Mouse (Mus musculus): Measurements from ENCODE around the gene Cryge. TPM values are rescaled to one million over a fixed set of nuclear protein-coding genes. Genes with fewer than 3 reads are reported as not detected.
A peak's percentile ranks its signal among the peaks of the same experiment; 100 is the strongest.

The Cryge gene
- total RNA-seq, 2 experiments from 2014 or later: 0.50 TPM; not detected in 1

DNA sequence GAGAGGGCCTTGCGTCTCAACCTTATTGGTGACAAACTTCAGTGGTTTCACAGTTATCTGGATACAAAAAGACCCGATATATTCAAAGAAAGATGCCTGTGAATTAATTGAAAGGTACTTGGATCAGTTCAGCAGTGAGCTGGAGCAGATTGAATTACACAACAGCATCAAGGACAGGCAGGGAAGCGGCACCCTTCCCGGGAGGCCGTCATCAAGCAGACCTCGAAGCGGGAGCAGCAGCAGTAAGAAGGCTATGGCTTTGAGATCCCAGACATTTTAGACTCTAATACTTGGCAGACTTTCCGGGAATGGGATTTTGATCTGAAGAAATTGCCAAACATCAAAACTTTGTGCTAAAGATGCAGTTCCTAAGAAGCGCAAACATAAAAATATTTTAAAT, 22.7 kb downstream of the Cryge start:
- no peak for DNase-seq (ENCODE audit: low spot score in 2 of 2)

GRCm38 (mm10) chr1:65012726-65013125, 38.2 kb downstream of the Cryge start:
- no peak for DNase-seq (ENCODE audit: low spot score in 2 of 2)

GRCm38 (mm10) chr1:65010153-65010552, 40.8 kb downstream of the Cryge start:
- DNase-seq (ENCODE audit: low spot score in 2 of 2): peak in 1 of 2 experiments; percentile 39

GRCm38 (mm10) chr1:65005575-65005974, 45.4 kb downstream of the Cryge start:
- no peak for DNase-seq (ENCODE audit: low spot score in 2 of 2)

GRCm38 (mm10) chr1:65004526-65004925, 46.4 kb downstream of the Cryge start:
- no peak for DNase-seq (ENCODE audit: low spot score in 2 of 2)

Other genes starting within 250 kb of the Cryge start
- gene Plekhm3, start 94.3 kb downstream of the Cryge start, total RNA-seq (2021): 10 to 100 TPM; 27.0 to 29.2 TPM
- gene Akr1cl, start 18.4 kb downstream of the Cryge start, total RNA-seq (2021): 100 to 1,000 TPM; 902 to 972 TPM
- gene Crygd, start 12.3 kb upstream of the Cryge start, total RNA-seq (2021): not detected
- not detected for gene Crygc, start 22.5 kb upstream of the Cryge start, total RNA-seq (2021)
- gene Crygb, start 31.1 kb upstream of the Cryge start, total RNA-seq (2021): not detected
- gene Cryga, start 52.2 kb upstream of the Cryge start, total RNA-seq (2021): not detected
- gene Gm28845, start 68.4 kb upstream of the Cryge start, total RNA-seq (2021): not detected
- gene D630023F18Rik, start 72.1 kb upstream of the Cryge start, total RNA-seq (2021): 1 to 10 TPM in 1 of 2 experiments, not detected in 1; 1.2 TPM
- 100 to 1,000 TPM; 373 to 385 TPM for gene Idh1, start 135.4 kb upstream of the Cryge start, total RNA-seq (2021)
- 10 to 100 TPM; 34.6 to 36.0 TPM for gene Pikfyve, start 135.5 kb upstream of the Cryge start, total RNA-seq (2021)
- not detected for gene Pth2r, start 230.9 kb upstream of the Cryge start, total RNA-seq (2021)

Measured in adrenal gland, postnatal 4 days (tissue).